Mouse (Mus musculus) heart, embryonic 11.5 days (tissue): ENCODE data around the gene Rfx8. TPM values are rescaled to one million over a fixed set of nuclear protein-coding genes. Genes with fewer than 3 reads are reported as not detected.

Source experiments
- ATAC-seq: fragments of 200-750 bp; cut with Nextera tagmentation; replicated peaks from 2 replicates; pipeline ENCODE4 v1.8.0; 2017; ENCODE audit warnings: moderate library complexity; ENCODE audit not compliant: insufficient number of reproducible peaks, low FRiP score, low TSS enrichment
- H3K27ac ChIP-seq: fragments of 300-500 bp; sonication (generic); 2 replicates; pipeline ENCODE4 v1.5.1; 2014; ENCODE audit warnings: mild to moderate bottlenecking, low read depth, low read length
- H3K27me3 ChIP-seq: fragments of 300-500 bp; sonication (generic); 2 replicates; pipeline ENCODE4 v1.6.1; 2014; ENCODE audit warnings: mild to moderate bottlenecking, low read length, mixed read lengths; ENCODE audit not compliant: control insufficient read depth, insufficient read depth
- H3K36me3 ChIP-seq: fragments of 300-500 bp; sonication (generic); 2 replicates; pipeline ENCODE4 v1.6.1; 2014; ENCODE audit warnings: mild to moderate bottlenecking, low read length, moderate library complexity, mixed read lengths; ENCODE audit not compliant: control insufficient read depth, insufficient read depth
- H3K4me1 ChIP-seq: fragments of 300-500 bp; sonication (generic); 2 replicates; pipeline ENCODE4 v1.6.1; 2014; ENCODE audit warnings: low read length; ENCODE audit not compliant: control insufficient read depth, insufficient read depth
- H3K4me2 ChIP-seq: fragments of 300-500 bp; sonication (generic); 2 replicates; pipeline ENCODE4 v1.6.1; 2014; ENCODE audit warnings: mild to moderate bottlenecking, moderate library complexity
- H3K4me3 ChIP-seq: fragments of 300-500 bp; sonication (generic); 2 replicates; pipeline ENCODE4 v1.5.1; 2014; ENCODE audit warnings: low read depth, low read length
- H3K9ac ChIP-seq: fragments of 300-500 bp; sonication (generic); 2 replicates; pipeline ENCODE4 v1.6.1; 2014; ENCODE audit warnings: mild to moderate bottlenecking, low read depth, low read length, moderate library complexity
- H3K9me3 ChIP-seq: fragments of 300-500 bp; sonication (generic); replicated peaks from 2 replicates; pipeline ENCODE4 v1.6.1; 2016; ENCODE audit warnings: low read length; ENCODE audit not compliant: control insufficient read depth
- WGBS: fragments of 180-500 bp; shearing (Covaris S2); extraction: QIAGEN DNeasy Blood & Tissue Kit; methylation state at CpG from one replicate; pipeline ENCODE4 v1.1.7; 2014; ENCODE audit not compliant: insufficient replicate concordance; 5-methylcytosine and 5-hydroxymethylcytosine counted together
- polyA plus RNA-seq: library from polyadenylated mRNA; unstranded; fragments of >200 nt; fragmentation: Nextera tagmentation; extraction: Ambion mirVana; gene quantifications from 2 replicates; pipeline ENCODE4 v1.2.1, GENCODE M21; 2014

Gene Rfx8
- polyA plus RNA-seq, 1 experiment from 2014 or later: 0.74 TPM

DNA sequence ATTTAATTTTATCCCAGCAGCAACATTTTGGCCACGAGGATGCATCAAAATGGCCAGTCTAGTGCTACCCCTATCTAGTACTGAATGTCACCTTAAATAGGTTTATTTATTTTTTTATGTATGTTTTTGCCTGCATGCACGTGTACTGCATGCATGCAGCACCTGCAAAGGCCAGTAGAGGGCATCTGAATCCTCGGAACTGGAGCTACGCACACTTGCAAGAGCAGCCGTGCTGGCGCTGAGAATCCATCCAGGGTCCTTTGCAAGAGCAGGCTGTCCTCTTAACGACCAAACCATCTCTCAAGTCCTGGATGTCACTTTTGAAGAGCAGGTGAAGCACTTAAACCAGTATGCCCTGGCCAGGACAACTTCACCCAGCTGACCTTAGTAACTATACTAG is 79.1 kb downstream of the Rfx8 start:
- Histone ChIP-seq H3K4me1 (no peaks in the 10 kb centered on the region), H3K9ac (no peak overlapping the region), H3K27ac (no peak overlapping the region), H3K27me3 (no peaks in the 10 kb centered on the region), H3K9me3 (no peaks in the 10 kb centered on the region), H3K4me2 (no peak overlapping the region), H3K4me3 (no peak overlapping the region), H3K36me3 (no peaks in the 10 kb centered on the region)
- ATAC-seq: no peak
- 83% methylated on average over 7 of the region's 7 CpGs for WGBS

DNA sequence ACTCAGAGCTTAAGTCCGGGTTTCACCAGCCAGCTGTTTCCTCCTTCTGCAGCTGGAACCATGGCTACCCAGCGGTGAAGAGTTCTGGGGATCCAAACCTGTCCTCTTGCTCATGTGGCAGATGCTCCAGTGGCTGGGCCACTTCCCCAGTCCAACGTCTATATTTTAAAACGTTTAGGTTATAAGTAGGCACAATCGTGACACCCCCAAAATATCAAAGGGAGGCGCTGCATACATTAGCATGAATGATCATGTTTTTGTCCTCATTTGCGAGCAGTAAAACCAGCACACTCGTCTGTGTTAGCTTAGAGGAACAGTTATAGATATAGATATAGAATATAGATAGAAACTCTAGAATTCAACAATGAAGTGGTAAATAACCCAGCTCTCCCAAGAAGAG is 83.7 kb downstream of the Rfx8 start:
- H3K9me3 ChIP-seq: no peaks in the 10 kb centered on the region
- no peaks in the 10 kb centered on the region for H3K27me3 ChIP-seq
- H3K27ac ChIP-seq: no peak overlapping the region
- H3K36me3 ChIP-seq: no peaks in the 10 kb centered on the region
- no peak overlapping the region for H3K9ac ChIP-seq
- no peak for ATAC-seq
- no peak overlapping the region for H3K4me3 ChIP-seq
- no peak overlapping the region for H3K4me2 ChIP-seq
- no peaks in the 10 kb centered on the region for H3K4me1 ChIP-seq
- WGBS: 66% methylated on average over 8 of the region's 8 CpGs

- Histone ChIP-seq H3K27ac (no peak overlapping the region), H3K27me3 (no peaks in the 10 kb centered on the region), H3K4me1 (no peaks in the 10 kb centered on the region), H3K4me3 (no peak overlapping the region), H3K9ac (no peak overlapping the region), H3K36me3 (no peaks in the 10 kb centered on the region), H3K4me2 (0 out of 2 replicates have a peak overlapping the region, but pooled peaks have one; percentile 9), H3K9me3 (no peaks in the 10 kb centered on the region)
- no peak for ATAC-seq
- 10% methylated on average over 5 of the region's 5 CpGs for WGBS
Observed at GRCm38 (mm10) chr1:39636660-39637059, 84.1 kb downstream of the Rfx8 start.

GRCm38 (mm10) chr1:39636196-39636595 is 84.6 kb downstream of the Rfx8 start:
- Histone ChIP-seq H3K4me1 (no peaks in the 10 kb centered on the region), H3K9ac (no peak overlapping the region), H3K36me3 (no peaks in the 10 kb centered on the region), H3K4me2 (no peak overlapping the region), H3K4me3 (no peak overlapping the region), H3K9me3 (no peaks in the 10 kb centered on the region), H3K27ac (no peak overlapping the region), H3K27me3 (no peaks in the 10 kb centered on the region)
- whole genome bisulfite sequencing: 33% methylated on average over 5 of the region's 5 CpGs
- no peak for ATAC-seq

- H3K36me3 ChIP-seq: no peaks in the 10 kb centered on the region
- H3K27me3 ChIP-seq: no peaks in the 10 kb centered on the region
- no peak for ATAC-seq
- no peak overlapping the region for H3K4me3 ChIP-seq
- no peak overlapping the region for H3K9ac ChIP-seq
- no peak overlapping the region for H3K4me2 ChIP-seq
- H3K9me3 ChIP-seq: no peaks in the 10 kb centered on the region
- 76% methylated on average over 9 of the region's 9 CpGs for WGBS
- no peaks in the 10 kb centered on the region for H3K4me1 ChIP-seq
- no peak overlapping the region for H3K27ac ChIP-seq
Observed at GRCm38 (mm10) chr1:39628606-39629005, 92.2 kb downstream of the Rfx8 start.

DNA sequence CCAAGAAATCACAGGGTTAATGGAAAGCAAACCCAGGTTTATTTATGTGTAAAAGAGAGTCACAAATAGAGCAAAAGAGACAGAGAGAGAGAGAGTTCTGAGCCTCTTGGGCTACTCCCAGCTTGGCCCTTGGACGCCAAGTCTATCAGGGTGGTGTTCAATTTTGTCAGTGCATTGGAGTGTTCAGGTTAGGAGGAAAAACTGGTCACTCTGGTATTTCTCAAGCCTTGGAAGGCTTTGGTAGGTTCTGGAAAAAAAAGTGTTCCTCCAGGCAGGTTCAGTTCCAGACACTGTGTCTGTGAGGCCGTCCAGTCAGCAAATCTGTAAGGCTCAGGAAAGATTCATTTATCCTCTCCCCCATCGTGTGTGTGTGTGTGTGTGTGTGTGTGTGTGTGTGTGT is 95.3 kb downstream of the Rfx8 start:
- WGBS: 56% methylated on average over 3 of the region's 3 CpGs
- H3K9ac ChIP-seq: no peak overlapping the region
- H3K4me3 ChIP-seq: no peak overlapping the region
- no peaks in the 10 kb centered on the region for H3K4me1 ChIP-seq
- no peak for ATAC-seq
- H3K9me3 ChIP-seq: no peaks in the 10 kb centered on the region
- no peak overlapping the region for H3K27ac ChIP-seq
- H3K27me3 ChIP-seq: no peaks in the 10 kb centered on the region
- H3K4me2 ChIP-seq: no peak overlapping the region
- no peaks in the 10 kb centered on the region for H3K36me3 ChIP-seq

GRCm38 (mm10) chr1:39623729-39624128 is 97.1 kb downstream of the Rfx8 start:
- H3K9ac ChIP-seq: no peak overlapping the region
- H3K27ac ChIP-seq: no peak overlapping the region
- no peak overlapping the region for H3K4me2 ChIP-seq
- H3K9me3 ChIP-seq: no peaks in the 10 kb centered on the region
- no peaks in the 10 kb centered on the region for H3K36me3 ChIP-seq
- no peak for ATAC-seq
- H3K27me3 ChIP-seq: no peaks in the 10 kb centered on the region
- H3K4me3 ChIP-seq: no peak overlapping the region
- WGBS: 29% methylated on average over 1 of the region's 1 CpGs
- no peaks in the 10 kb centered on the region for H3K4me1 ChIP-seq

- no peak for ATAC-seq
- Histone ChIP-seq H3K4me2 (no peak overlapping the region), H3K4me1 (no peaks in the 10 kb centered on the region), H3K9ac (no peak overlapping the region), H3K9me3 (no peaks in the 10 kb centered on the region), H3K27me3 (no peaks in the 10 kb centered on the region), H3K36me3 (no peaks in the 10 kb centered on the region), H3K27ac (no peak overlapping the region), H3K4me3 (no peak overlapping the region)
- 83% methylated on average over 5 of the region's 5 CpGs for WGBS
Observed at GRCm38 (mm10) chr1:39623106-39623505, 97.7 kb downstream of the Rfx8 start.

DNA sequence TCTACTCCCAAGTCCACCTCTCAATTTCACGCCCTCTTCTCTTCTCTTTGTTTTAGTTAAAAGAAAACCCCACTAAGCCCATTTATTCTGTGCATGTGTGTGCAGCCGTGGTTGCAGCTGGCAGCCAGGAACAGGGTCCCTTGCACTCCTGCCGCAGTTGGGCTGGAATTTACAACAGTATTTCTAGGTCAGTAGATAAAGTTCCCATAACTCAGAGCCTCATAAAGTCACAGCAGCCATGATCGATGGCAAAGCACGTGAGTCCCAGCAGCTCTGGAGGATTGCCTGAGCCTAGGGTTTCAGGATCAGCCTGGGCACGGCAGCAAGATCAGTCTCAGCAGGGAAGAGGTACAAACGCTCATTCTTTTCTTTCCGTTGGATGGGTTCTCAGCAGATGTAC is 102.3 kb downstream of the Rfx8 start:
- Histone ChIP-seq H3K36me3 (no peaks in the 10 kb centered on the region), H3K27ac (no peak overlapping the region), H3K9ac (no peak overlapping the region), H3K4me1 (no peaks in the 10 kb centered on the region), H3K4me2 (no peak overlapping the region), H3K4me3 (no peak overlapping the region), H3K27me3 (no peaks in the 10 kb centered on the region), H3K9me3 (no peaks in the 10 kb centered on the region)
- WGBS: 53% methylated on average over 8 of the region's 8 CpGs
- ATAC-seq: no peak
